Mouse (Mus musculus): ENCODE data around the gene Gas7.

The Gas7 gene

GRCm38 (mm10) chr11:67728726-67729125 is 273.5 kb downstream of the Gas7 start:
- no peak for DNase-seq

GRCm38 (mm10) chr11:67731056-67731455 is 275.8 kb downstream of the Gas7 start:
- no peak for DNase-seq

- DNase-seq = no peak
These were observed 278.5 kb downstream of the Gas7 start for GRCm38 (mm10) chr11:67733726-67734125.

GRCm38 (mm10) chr11:67734597-67734996 is 279.4 kb downstream of the Gas7 start:
- no peak for DNase-seq

GRCm38 (mm10) chr11:67738345-67738744 is 283.1 kb downstream of the Gas7 start:
- no peak for DNase-seq

All from right cerebral cortex, postnatal 4 days (tissue).